Mouse (Mus musculus): ENCODE measurements at regions not wholly inside any gene's neighbourhood (a gene's known extent, or its start where the extent isn't known, plus 50 kb on each side); places are given as distances from the start of the nearest gene placed in this dataset.

GRCm38 (mm10) chr12:50698613-50699442, 49.9 kb upstream of the Prkd1 start:
- no peak for ATAC-seq (replicated peaks in 1 of 2; ENCODE audit: insufficient read depth in 1 of 2, low FRiP score in 2 of 2, low TSS enrichment in 1 of 2, low read depth in 1 of 2, poor library complexity in 2 of 2, severe bottlenecking in 2 of 2)

Data from hematopoietic stem cell, adult 5-6 weeks (primary cell).